Mouse (Mus musculus) G1E (cell line): ENCODE results near the gene Olfr524. TPM values are rescaled to one million over a fixed set of nuclear protein-coding genes. Genes with fewer than 3 reads are reported as not detected.

Source experiments
- ATAC-seq: 2 replicates; pipeline ENCODE4 v1.8.0; 2016; ENCODE audit warnings: mild to moderate bottlenecking; ENCODE audit not compliant: insufficient number of reproducible peaks, poor library complexity, low FRiP score, severe bottlenecking; ENCODE audit errors: extremely low read depth
- DNase-seq: peaks from one replicate; pipeline ENCODE4 v3.0.0; 2012; ENCODE audit warnings: low spot score
- H3K27me3 ChIP-seq: 2 replicates; pipeline ENCODE4 v1.6.1; 2012; ENCODE audit warnings: mild to moderate bottlenecking, low read length, inconsistent platforms; ENCODE audit not compliant: insufficient read depth
- H3K36me3 ChIP-seq: replicated peaks from 2 replicates; pipeline ENCODE3; 2012; ENCODE audit warnings: mild to moderate bottlenecking, inconsistent platforms
- H3K4me1 ChIP-seq: 2 replicates; pipeline ENCODE4 v1.6.1; 2012; ENCODE audit warnings: low read depth, low read length, inconsistent platforms, mixed read lengths; ENCODE audit not compliant: insufficient read depth
- H3K4me3 ChIP-seq: 2 replicates; pipeline ENCODE4 v1.5.1; 2012; ENCODE audit warnings: low read depth, mild to moderate bottlenecking, inconsistent platforms, low read length, moderate library complexity, mixed read lengths
- H3K9me3 ChIP-seq: replicated peaks from 2 replicates; pipeline ENCODE4 v1.6.1; 2012; ENCODE audit warnings: inconsistent platforms
- CTCF ChIP-seq: IDR thresholded peaks from 2 replicates; pipeline ENCODE4 v1.5.1; 2012; ENCODE audit warnings: low read depth, low read length, inconsistent platforms, mixed read lengths
- GATA1 ChIP-seq: IDR thresholded peaks from 2 replicates; pipeline ENCODE4 v1.6.1; 2012; ENCODE audit warnings: borderline replicate concordance, low read length, inconsistent platforms, mixed read lengths
- GATA2 ChIP-seq: IDR thresholded peaks from 2 replicates; pipeline ENCODE4 v1.6.1; 2012; ENCODE audit warnings: low read depth, low read length, inconsistent platforms, borderline replicate concordance
- POLR2AphosphoS5 ChIP-seq: IDR thresholded peaks from 2 replicates; pipeline ENCODE4 v1.6.1; 2012; ENCODE audit warnings: low read depth, low read length, inconsistent platforms; ENCODE audit not compliant: insufficient replicate concordance
- TAL1 ChIP-seq: conservative IDR thresholded peaks from 2 replicates; pipeline ENCODE4 v1.6.1; 2012; ENCODE audit warnings: low read depth, low read length, inconsistent platforms, mixed read lengths
- polyA plus RNA-seq: library from polyadenylated mRNA; stranded (reverse); fragments of >175 nt; gene quantifications from 2 replicates; pipeline ENCODE4 v1.2.3, GENCODE M21; 2012
- total RNA-seq, 2 experiments: library from RNA; stranded (forward) in 1 of 2; stranded (reverse) in 1 of 2; fragments of 200-1000 nt in 1 of 2; fragments of >200 nt in 1 of 2; fragmentation: Nextera tagmentation in 1 of 2; gene quantifications; 2 replicates each; pipeline ENCODE4 v1.2.3; 2014 to 2017

Gene Olfr524
- total and polyA plus RNA-seq, 3 experiments, result 0.05 TPM; not detected in 2

DNA sequence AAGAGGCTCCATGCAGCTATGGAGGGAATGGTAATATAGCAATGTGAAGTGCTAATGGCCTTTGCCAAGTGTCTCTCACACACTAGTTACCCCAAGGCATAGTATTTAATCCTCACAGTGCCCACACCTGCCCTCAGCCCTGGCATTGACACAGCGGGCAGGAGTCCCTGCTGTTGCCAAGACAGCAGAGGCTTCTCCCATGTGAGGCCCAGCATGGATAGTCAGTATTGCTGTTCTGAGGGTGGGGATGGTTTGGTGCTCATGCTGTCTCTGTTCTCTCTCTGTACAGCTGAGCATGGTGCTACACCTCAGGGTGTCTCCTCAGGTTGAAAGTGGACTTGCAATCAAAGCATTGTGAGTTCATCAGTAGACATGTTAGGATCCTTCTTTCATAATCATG is 15.3 kb downstream of the Olfr524 start:
- TF ChIP-seq GATA2 (no peak), TAL1 (no peak), GATA1 (no peak), CTCF (no peak), POLR2AphosphoS5 (no peak)
- DNase-seq (no peak), ATAC-seq (no peak)
- no peaks in the 10 kb centered on the region; the same call in 1 of the 2 replicates for H3K9me3 ChIP-seq
- peaks cover 59% of the 10 kb centered on the region for H3K4me1 ChIP-seq
- peaks cover 2% of the 10 kb centered on the region; the same call in 1 of the 2 replicates for H3K27me3 ChIP-seq
- no peaks in the 10 kb centered on the region for H3K36me3 ChIP-seq
- no peak overlapping the region for H3K4me3 ChIP-seq

DNA sequence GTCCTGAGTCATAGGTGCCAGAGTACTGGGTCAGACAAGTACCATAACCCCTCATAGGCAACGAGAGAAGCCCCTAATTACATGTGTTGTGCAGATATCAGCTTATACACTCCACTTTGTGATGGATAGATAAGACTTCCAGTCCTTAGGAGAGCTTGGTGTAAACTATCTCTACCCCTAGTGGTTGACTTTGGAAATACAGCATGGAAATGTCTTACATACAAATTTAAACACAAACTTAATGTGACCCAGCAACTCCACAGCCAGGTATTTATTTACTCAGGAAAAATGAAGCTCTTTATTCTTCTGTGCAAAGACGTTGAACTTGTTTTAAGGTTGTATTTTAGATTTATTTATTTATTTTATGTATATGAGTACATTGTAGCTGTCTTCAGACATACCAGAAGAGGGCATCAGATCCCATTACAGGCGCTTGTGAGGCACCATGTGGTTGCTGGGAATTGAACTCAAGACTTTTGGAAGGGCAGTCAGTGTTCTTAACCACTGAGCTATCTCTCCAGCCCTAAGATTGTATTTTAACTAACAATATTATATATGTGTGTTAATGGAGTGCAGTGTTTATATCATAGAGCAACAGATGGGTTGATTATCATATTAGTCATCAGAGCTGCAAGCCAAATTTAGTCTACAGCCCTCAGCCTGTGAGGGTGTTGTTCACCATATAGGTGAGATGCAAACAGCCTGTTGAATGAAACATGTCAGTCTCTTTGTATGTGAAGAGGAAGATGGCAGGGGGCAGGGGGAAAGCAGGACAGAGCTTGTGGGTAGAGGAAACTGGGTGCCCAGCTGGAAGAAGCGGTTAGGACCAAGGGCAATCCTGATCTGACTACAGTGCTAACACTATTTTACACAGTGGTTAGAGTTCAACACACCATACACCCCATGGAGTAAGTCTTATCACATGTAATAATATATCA is 17.1 kb downstream of the Olfr524 start:
- H3K27me3 ChIP-seq, result peaks cover 5% of the 10 kb centered on the region

DNA sequence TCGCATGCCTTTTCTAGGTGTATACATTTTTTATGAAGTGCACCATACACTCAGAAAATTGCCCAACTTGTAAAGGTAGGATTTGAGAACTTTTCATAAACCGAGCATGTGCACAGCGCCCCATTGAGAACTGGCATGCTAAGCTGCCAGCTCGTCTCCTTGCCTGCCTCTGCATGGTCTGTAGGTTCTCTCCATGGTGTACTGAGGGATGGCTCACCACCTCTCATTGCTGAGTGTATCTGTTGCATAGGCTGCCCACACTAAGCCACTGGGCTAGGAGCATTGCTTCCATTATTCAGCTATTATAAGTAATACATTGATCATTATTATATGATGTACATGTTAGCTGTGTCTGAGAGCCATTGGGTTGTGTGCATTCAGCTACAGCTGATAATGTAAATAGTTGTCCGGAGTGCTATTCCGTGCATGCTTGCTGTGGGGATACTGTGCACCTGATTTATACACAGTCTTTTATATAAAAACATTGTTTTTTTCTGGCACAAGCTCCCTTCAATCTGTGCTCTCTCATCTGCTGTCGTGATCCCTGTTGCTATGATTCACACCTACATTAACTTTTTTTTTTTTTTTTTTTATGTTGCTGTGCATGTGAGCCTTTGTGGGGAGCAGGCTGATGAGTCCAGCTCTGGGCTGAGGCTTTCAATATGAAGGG is 17.9 kb downstream of the Olfr524 start:
- no peaks in the 10 kb centered on the region for H3K36me3 ChIP-seq
- DNase-seq, result no peak
- peaks cover 39% of the 10 kb centered on the region for H3K4me1 ChIP-seq
- peaks cover 6% of the 10 kb centered on the region for H3K27me3 ChIP-seq
- ATAC-seq, result 0 out of 2 replicates have a peak, but pooled peaks have one; percentile 18
- TF ChIP-seq GATA1 (no peak), TAL1 (no peak), POLR2AphosphoS5 (no peak), GATA2 (no peak), CTCF (no peak)
- H3K4me3 ChIP-seq, result no peak overlapping the region
- no peaks in the 10 kb centered on the region; the same call in 1 of the 2 replicates for H3K9me3 ChIP-seq

More for the DNA sequence above, 17.1 kb downstream of the Olfr524 start:
- ATAC-seq (peak; percentile 48), DNase-seq (no peak)
- H3K4me3 ChIP-seq, result no peak overlapping the region
- H3K36me3 ChIP-seq, result no peaks in the 10 kb centered on the region
- H3K4me1 ChIP-seq, result peaks cover 44% of the 10 kb centered on the region
- no peaks in the 10 kb centered on the region; the same call in 1 of the 2 replicates for H3K9me3 ChIP-seq
- TF ChIP-seq GATA2, result no peak
- TF ChIP-seq CTCF, result peak; percentile 39; the same call in 1 of the 2 replicates
- TF ChIP-seq TAL1, result no peak
- no peak for TF ChIP-seq POLR2AphosphoS5
- no peak for TF ChIP-seq GATA1

DNA sequence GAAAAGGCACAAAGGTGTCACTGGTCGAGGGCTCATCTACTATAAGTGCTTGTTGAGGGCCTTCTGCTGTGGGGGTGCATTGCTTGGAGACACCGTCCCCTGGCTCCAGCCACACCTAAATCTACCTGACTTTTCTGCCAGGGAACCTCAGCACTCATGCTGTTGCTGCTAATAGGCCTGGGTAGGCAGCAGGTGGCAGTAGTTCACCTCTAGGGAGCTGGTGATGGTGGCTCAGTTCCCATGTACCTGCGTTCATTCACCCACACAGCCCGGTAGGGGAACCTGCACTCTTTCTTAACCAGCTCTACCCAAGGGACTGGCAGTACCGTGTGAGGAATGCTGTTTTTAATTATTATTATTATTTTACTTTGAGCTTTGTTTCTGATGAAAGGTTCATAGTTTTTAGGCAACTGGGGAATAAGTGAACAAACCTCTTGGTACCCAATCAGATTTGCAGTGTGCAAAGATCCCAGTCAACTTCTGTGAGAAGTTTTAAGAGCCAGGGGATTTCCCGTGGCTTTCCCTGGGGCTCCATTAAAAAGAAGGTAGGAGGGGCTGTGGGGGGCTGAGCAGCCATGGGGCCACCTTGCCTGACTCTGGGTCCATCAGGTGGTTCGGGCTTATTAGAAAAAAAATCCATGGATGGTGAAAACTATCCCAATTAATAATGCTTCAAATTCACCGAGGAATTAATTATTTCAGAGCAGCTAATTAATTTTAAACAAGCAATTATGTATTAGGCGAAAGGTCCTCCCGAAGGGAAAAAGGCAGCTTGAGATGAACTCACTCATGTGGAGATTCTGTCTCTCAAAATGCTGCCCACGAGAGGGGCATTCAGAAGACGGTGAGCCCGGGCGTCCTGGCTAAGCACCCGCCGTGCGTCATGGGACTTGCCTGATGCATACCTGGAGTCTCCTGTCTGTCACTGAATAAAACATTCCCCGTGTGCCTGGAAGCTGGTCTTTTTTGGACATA is 18.8 kb downstream of the Olfr524 start:
- TF ChIP-seq CTCF, result 0 out of 2 replicates have a peak, but pooled peaks have one; percentile 31
- TF ChIP-seq GATA2, result no peak
- TF ChIP-seq POLR2AphosphoS5, result no peak
- DNase-seq (peak; percentile 25), ATAC-seq (no peak)
- H3K4me3 ChIP-seq, result no peak overlapping the region
- H3K27me3 ChIP-seq, result peaks cover 6% of the 10 kb centered on the region
- H3K9me3 ChIP-seq, result no peaks in the 10 kb centered on the region; the same call in 1 of the 2 replicates
- H3K36me3 ChIP-seq, result no peaks in the 10 kb centered on the region
- H3K4me1 ChIP-seq, result peaks cover 33% of the 10 kb centered on the region

DNA sequence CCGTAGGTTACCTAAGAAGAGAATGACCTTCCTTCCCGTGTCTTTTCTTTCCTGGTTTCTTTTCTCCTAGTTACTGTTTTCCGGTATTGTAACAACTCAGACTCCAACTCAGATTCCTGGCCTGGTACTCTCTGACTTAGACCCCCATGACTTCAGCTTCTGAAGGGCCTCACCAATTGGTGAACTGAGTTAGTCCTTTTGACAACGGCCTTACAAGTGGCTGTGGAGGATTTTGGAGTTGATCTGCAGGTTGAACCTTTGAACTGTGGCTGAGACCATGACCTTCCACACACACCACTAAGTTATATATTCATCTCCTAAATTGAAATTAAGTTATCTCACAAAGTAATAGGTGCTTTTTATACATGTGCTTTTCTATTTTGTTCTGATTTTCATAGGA is 21.6 kb downstream of the Olfr524 start:
- no peak overlapping the region for H3K4me3 ChIP-seq
- DNase-seq (no peak), ATAC-seq (no peak)
- H3K27me3 ChIP-seq, result peaks cover 6% of the 10 kb centered on the region
- H3K9me3 ChIP-seq, result no peaks in the 10 kb centered on the region
- TF ChIP-seq TAL1, result no peak
- no peak for TF ChIP-seq GATA2
- no peak for TF ChIP-seq GATA1
- no peak for TF ChIP-seq POLR2AphosphoS5
- TF ChIP-seq CTCF, result no peak
- H3K4me1 ChIP-seq, result peaks cover 20% of the 10 kb centered on the region
- no peaks in the 10 kb centered on the region for H3K36me3 ChIP-seq

DNA sequence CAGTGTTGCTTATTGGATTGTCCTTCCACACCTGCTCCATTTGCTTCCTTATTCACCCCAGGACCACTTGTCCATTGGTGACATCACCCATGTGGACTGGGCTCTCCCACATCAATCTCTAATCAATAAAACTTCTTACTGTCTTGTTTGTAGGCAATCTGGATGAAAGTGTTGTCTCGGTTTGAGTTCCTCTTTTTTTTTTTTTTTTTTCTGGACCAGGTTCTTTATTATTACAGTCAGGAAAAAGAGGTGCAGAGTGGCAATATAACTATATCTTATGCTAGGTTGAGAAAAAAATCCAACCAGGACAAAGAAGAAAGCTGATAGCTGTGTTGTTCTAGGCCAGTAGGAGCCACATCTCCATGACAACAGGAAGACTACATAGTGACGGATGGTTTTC is 25.1 kb downstream of the Olfr524 start:
- Histone ChIP-seq H3K4me1 (no peaks in the 10 kb centered on the region; the same call in 1 of the 2 replicates), H3K27me3 (peaks cover 18% of the 10 kb centered on the region)

More for the DNA sequence above, 25.1 kb downstream of the Olfr524 start:
- Histone ChIP-seq H3K4me3 (no peak overlapping the region), H3K9me3 (no peaks in the 10 kb centered on the region), H3K36me3 (no peaks in the 10 kb centered on the region)
- ATAC-seq (no peak), DNase-seq (no peak)
- no peak for TF ChIP-seq GATA1
- TF ChIP-seq GATA2, result no peak
- TF ChIP-seq TAL1, result no peak
- TF ChIP-seq CTCF, result no peak
- no peak for TF ChIP-seq POLR2AphosphoS5
